Mouse (Mus musculus) small intestine, adult 2 months (tissue): ENCODE measurements around the gene 5730596B20Rik. TPM values are rescaled to one million over a fixed set of nuclear protein-coding genes. Genes with fewer than 3 reads are reported as not detected.
A peak's percentile ranks its signal among the peaks of the same experiment; 100 is the strongest.

ENCODE experiments used
- H3K27ac ChIP-seq: fragments of 200-500 bp; 2 replicates; pipeline ENCODE4 v1.5.1; 2012; ENCODE audit warnings: low read depth, low read length, control low read depth, inconsistent platforms; ENCODE audit not compliant: insufficient read depth
- H3K27me3 ChIP-seq: fragments of 200-500 bp; 2 replicates; pipeline ENCODE4 v1.6.1; 2012; ENCODE audit warnings: mild to moderate bottlenecking, moderate library complexity, low read length, inconsistent platforms; ENCODE audit not compliant: control insufficient read depth, insufficient read depth
- H3K36me3 ChIP-seq: fragments of 200-500 bp; 2 replicates; pipeline ENCODE4 v1.6.1; 2012; ENCODE audit warnings: mild to moderate bottlenecking, low read length, control low read depth, inconsistent platforms; ENCODE audit not compliant: control insufficient read depth, insufficient read depth
- H3K4me1 ChIP-seq: fragments of 200-500 bp; 2 replicates; pipeline ENCODE4 v1.6.1; 2012; ENCODE audit warnings: low read length, inconsistent platforms, mixed read lengths; ENCODE audit not compliant: control insufficient read depth, insufficient read depth, insufficient read length
- H3K4me3 ChIP-seq: fragments of 200-500 bp; 2 replicates; pipeline ENCODE4 v1.5.1; 2012; ENCODE audit warnings: low read depth, mild to moderate bottlenecking, control low read depth, inconsistent platforms, low read length, moderate library complexity
- CTCF ChIP-seq: fragments of 200-500 bp; IDR thresholded peaks from 2 replicates; pipeline ENCODE4 v1.5.1; 2012; ENCODE audit warnings: low read depth, mild to moderate bottlenecking, control low read depth, inconsistent platforms, low read length, moderate library complexity, mixed read lengths; ENCODE audit not compliant: insufficient replicate concordance, insufficient read length; ENCODE audit errors: extremely low read depth
- POLR2A ChIP-seq: fragments of 200-500 bp; IDR thresholded peaks from 2 replicates; pipeline ENCODE4 v1.6.1; 2012; ENCODE audit warnings: low read depth, mild to moderate bottlenecking, control low read depth, inconsistent platforms, low read length, moderate library complexity
- WGBS: fragments of 180-500 bp; shearing (Covaris S2); methylation state at CpG from one replicate; pipeline ENCODE4 v1.1.7; 2018; 5-methylcytosine and 5-hydroxymethylcytosine counted together
- polyA plus RNA-seq: library from polyadenylated mRNA; depleted of rRNA; stranded (reverse); fragments of >200 nt; gene quantifications from 2 replicates; pipeline ENCODE4 v1.2.3, GENCODE M21; 2012

The 5730596B20Rik gene
- polyA plus RNA-seq, 1 experiment = not detected

- Histone ChIP-seq H3K36me3 (no peaks in the 10 kb centered on the region), H3K27ac (peak overlapping the region; percentile 72; the same call in 1 of the 2 replicates), H3K27me3 (peaks cover 42% of the 10 kb centered on the region), H3K4me3 (peak overlapping the region; percentile 34; the same call in 1 of the 2 replicates), H3K4me1 (peaks cover 5% of the 10 kb centered on the region)
- no peak for TF ChIP-seq CTCF
- TF ChIP-seq POLR2A = no peak
- WGBS = 66% methylated on average over 14 of the region's 14 CpGs
Measured at GRCm38 (mm10) chr6:52162611-52163365, 14.5 kb upstream of the 5730596B20Rik start.

- Histone ChIP-seq H3K4me1 (peaks cover 5% of the 10 kb centered on the region), H3K27me3 (peaks cover 35% of the 10 kb centered on the region), H3K27ac (peak overlapping the region; percentile 72), H3K36me3 (no peaks in the 10 kb centered on the region), H3K4me3 (peak overlapping the region; percentile 34)
- TF ChIP-seq POLR2A (no peak), CTCF (no peak)
- WGBS = 69% methylated on average over 17 of the region's 17 CpGs
Measured at GRCm38 (mm10) chr6:52163366-52164031, 13.8 kb upstream of the 5730596B20Rik start.

- Histone ChIP-seq H3K27ac (peak overlapping the region; percentile 61), H3K4me1 (peaks cover 5% of the 10 kb centered on the region), H3K36me3 (no peaks in the 10 kb centered on the region), H3K27me3 (peaks cover 33% of the 10 kb centered on the region), H3K4me3 (peak overlapping the region; percentile 51)
- no peak for TF ChIP-seq CTCF
- TF ChIP-seq POLR2A = no peak
- 13% methylated on average over 39 of the region's 39 CpGs for WGBS
Measured at GRCm38 (mm10) chr6:52164051-52164625, 13.2 kb upstream of the 5730596B20Rik start.

- peaks cover 5% of the 10 kb centered on the region for H3K4me1 ChIP-seq
- H3K36me3 ChIP-seq = no peaks in the 10 kb centered on the region
- peaks cover 33% of the 10 kb centered on the region for H3K27me3 ChIP-seq
- peak within 1 kb of the TSS; percentile 72 for H3K27ac ChIP-seq
- 29% methylated on average over 25 of the region's 25 CpGs for WGBS
- no peak for TF ChIP-seq POLR2A
- no peak for TF ChIP-seq CTCF
- peak within 1 kb of the TSS; percentile 51 for H3K4me3 ChIP-seq
Measured at GRCm38 (mm10) chr6:52164626-52165440, 12.5 kb upstream of the 5730596B20Rik start, which contains the start of gene Hoxa2. TSS of gene Hoxa2 (minus strand) at chr6:52164831.

DNA sequence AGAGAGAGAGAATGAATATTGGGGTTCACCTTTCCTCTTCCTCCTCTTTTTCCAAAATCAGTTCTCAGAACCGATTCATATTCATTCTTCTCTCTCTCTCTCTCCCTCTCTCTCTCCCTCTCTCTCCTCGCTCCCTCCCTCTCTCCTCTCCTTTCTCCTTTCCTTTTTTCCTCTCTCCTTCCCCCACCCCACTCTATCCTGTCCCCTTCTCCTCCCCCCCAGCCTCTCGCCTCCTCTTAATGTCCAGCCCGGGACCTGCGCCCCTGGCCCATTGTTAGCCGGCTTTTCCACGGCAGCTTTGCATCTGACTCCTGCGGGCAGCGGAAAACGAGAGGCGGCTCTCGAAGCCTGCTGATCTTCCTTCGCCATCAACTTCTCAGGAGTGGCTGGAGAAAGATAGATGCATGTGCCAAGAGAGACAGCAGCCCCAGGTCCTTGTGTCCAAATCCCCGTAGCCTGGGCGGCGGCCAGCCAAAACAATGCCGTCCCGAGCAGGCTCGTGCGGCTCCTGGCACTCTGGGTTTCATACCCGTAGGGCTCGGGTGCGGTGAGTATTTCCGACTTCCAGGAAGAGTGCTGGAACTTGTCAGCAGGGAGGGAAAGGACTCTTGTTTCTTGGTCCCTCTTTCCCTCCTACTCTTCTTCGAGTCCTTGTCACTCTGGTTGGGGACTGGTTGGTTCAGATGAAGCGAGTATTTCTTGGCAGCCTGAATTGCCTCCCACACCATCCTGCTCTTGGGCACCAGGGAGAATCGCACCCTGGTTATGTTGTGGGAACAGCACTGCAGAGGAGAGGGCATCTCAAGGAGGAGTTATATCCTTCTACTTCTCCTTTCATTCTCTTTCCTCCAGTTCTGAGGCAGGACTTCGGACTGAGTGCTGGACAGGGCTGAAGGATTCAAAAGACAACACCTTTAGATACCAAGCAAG lies 11.6 kb upstream of the 5730596B20Rik start:
- WGBS = 59% methylated on average over 28 of the region's 28 CpGs
- no peak for TF ChIP-seq POLR2A
- no peak for TF ChIP-seq CTCF
- H3K27ac ChIP-seq = peak overlapping the region; percentile 64
- no peaks in the 10 kb centered on the region for H3K36me3 ChIP-seq
- H3K27me3 ChIP-seq = peaks cover 27% of the 10 kb centered on the region
- peaks cover 8% of the 10 kb centered on the region for H3K4me1 ChIP-seq
- peak overlapping the region; percentile 47 for H3K4me3 ChIP-seq
